Mouse (Mus musculus) myocyte (in vitro differentiated cells): ENCODE measurements around the gene Olfr960.

Experiments
- CEBPB ChIP-seq: IDR thresholded peaks from 2 replicates; pipeline ENCODE4 v1.6.1; 2011; ENCODE audit warnings: mild to moderate bottlenecking, moderate library complexity; ENCODE audit not compliant: poor library complexity, insufficient read depth, severe bottlenecking
- MYOG ChIP-seq, 3 experiments: IDR thresholded peaks; one replicate each; pipeline ENCODE4 v1.6.1; 2011; ENCODE audit warnings: control low read depth in 2 of 3, low read depth in 2 of 3, mild to moderate bottlenecking in 2 of 3; ENCODE audit not compliant: insufficient read length in 2 of 3, control insufficient read depth in 1 of 3, insufficient read depth in 1 of 3
- POLR2A ChIP-seq: IDR thresholded peaks from one replicate; pipeline ENCODE4 v1.6.1; 2011; ENCODE audit warnings: low read depth, mild to moderate bottlenecking, control low read depth, moderate library complexity; ENCODE audit not compliant: insufficient read length
- TCF12 ChIP-seq: IDR thresholded peaks from one replicate; pipeline ENCODE4 v1.6.1; 2011; ENCODE audit warnings: mild to moderate bottlenecking, control low read depth; ENCODE audit not compliant: poor library complexity, insufficient read depth, severe bottlenecking
- USF1 ChIP-seq: IDR thresholded peaks from one replicate; pipeline ENCODE4 v1.6.1; 2011; ENCODE audit warnings: low read depth, mild to moderate bottlenecking, control low read depth, moderate library complexity

DNA sequence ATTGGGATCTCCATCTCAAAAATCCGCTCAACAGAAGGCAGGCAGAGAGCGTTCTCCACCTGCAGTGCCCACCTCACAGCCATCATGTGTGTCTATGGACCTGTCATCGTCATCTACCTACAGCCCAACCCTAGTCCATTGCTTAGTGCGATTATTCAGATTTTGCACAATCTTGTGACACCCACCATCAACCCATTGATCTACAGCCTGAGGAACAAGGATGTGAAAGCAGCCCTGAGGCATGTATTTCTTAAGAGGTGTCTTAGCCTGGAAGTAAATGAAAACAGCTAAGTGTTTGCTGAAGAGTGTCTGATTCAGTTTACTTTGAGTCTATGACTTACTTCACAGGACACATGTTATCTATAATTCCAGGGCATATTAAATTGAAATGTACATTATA, 26.2 kb downstream of the Olfr960 start:
- TF ChIP-seq MYOG (IDR thresholded peaks at IDR 0.05; ENCODE audit: control insufficient read depth in 1 of 3, insufficient read depth in 1 of 3, insufficient read length in 2 of 3, low read depth in 2 of 3) (no peak), TCF12 (no peak), POLR2A (no peak), USF1 (no peak), CEBPB (no peak)
